ENCODE assay signal across 26 mouse cellular contexts in the genomic region with DNA sequence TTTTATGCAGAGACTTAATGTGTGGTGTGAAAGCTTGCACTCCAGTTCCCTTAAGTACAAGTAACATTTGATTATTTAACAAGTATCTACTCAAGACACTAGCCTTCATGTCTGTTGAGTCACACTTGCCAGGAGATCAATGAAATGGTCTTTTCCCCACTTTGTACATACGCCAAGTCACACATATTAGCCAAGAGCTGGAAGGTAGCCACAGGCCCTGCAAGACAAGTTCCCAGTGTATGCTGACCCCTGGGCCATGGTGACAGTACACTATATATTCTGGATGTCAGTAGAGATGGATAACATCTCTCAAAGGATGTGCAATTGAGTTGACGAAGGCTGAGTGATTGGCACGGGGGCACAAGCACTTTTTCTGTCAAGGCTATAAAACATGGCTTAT.
DNase-seq lines count a peak whose midpoint lies in the region; ATAC-seq and TF ChIP-seq lines count a peak whose summit lies in the region.
"Had no signal": no experiment of that assay in that cellular context is flagged by ENCODE, and none has a peak within 500 bp of the region (broad histone marks: within the 10 kb centered on the region; RNA-seq: fewer than 3 reads in every experiment).

No protein-coding gene starts in this region.

- no peak overlapping the region for H3K27ac ChIP-seq in liver, postnatal 0 days (ENCODE audit: low read depth)
- H3K27ac ChIP-seq in liver, embryonic 11.5 days (ENCODE audit: low read depth, low read length) = no peak overlapping the region
- H3K27ac ChIP-seq: heart, embryonic 15.5 days; hindbrain, embryonic 10.5 days; hindbrain, embryonic 13.5 days; intestine, embryonic 15.5 days had no signal

- ATAC-seq in liver, postnatal 0 days = 0 out of 2 replicates have a peak, but pooled peaks have one; percentile 29
- ATAC-seq in liver, embryonic 11.5 days (replicated peaks; ENCODE audit: low FRiP score) = no peak
- ATAC-seq: forebrain, embryonic 14.5 days; hindbrain, embryonic 16.5 days; intestine, embryonic 15.5 days; Patski had no signal

- no peaks in the 10 kb centered on the region for H3K4me1 ChIP-seq in liver, postnatal 0 days (ENCODE audit: insufficient read depth)
- no peaks in the 10 kb centered on the region for H3K4me1 ChIP-seq in liver, embryonic 11.5 days (replicated peaks; ENCODE audit: control insufficient read depth, insufficient read depth, low read length)
- H3K4me1 ChIP-seq: heart, embryonic 12.5 days; heart, embryonic 15.5 days; intestine, embryonic 15.5 days had no signal

- no peak overlapping the region for H3K4me2 ChIP-seq in liver, postnatal 0 days (ENCODE audit: low read depth, low read length)
- H3K4me2 ChIP-seq in liver, embryonic 11.5 days = no peak overlapping the region
- H3K4me2 ChIP-seq: heart, embryonic 12.5 days; heart, embryonic 15.5 days; hindbrain, embryonic 13.5 days; intestine, embryonic 15.5 days had no signal

- no peak overlapping the region for H3K4me3 ChIP-seq in liver, postnatal 0 days (ENCODE audit: low read depth, low read length)
- H3K4me3 ChIP-seq in liver, embryonic 11.5 days (ENCODE audit: low read depth, low read length) = no peak overlapping the region
- H3K4me3 ChIP-seq: heart, embryonic 12.5 days; heart, embryonic 15.5 days; hindbrain, embryonic 10.5 days; hindbrain, embryonic 13.5 days; intestine, embryonic 15.5 days had no signal

- no peaks in the 10 kb centered on the region for H3K36me3 ChIP-seq in liver, postnatal 0 days (replicated peaks; ENCODE audit: insufficient read depth, low read length)
- H3K36me3 ChIP-seq in liver, embryonic 11.5 days (ENCODE audit: control insufficient read depth, insufficient read depth, low read length) = no peaks in the 10 kb centered on the region
- H3K36me3 ChIP-seq: G1E; heart, embryonic 12.5 days; heart, embryonic 15.5 days; hindbrain, embryonic 10.5 days; hindbrain, embryonic 13.5 days; intestine, embryonic 15.5 days had no signal

- 74% methylated on average over 3 of the region's 3 CpGs for WGBS in liver, postnatal 0 days (ENCODE audit: insufficient replicate concordance)
- 80% methylated on average over 3 of the region's 3 CpGs for WGBS in liver, embryonic 11.5 days

- peak; percentile 3 for DNase-seq in adrenal gland, adult 8-10 months
- no peak for DNase-seq in adrenal gland, postnatal 4 days (ENCODE audit: low spot score in 2 of 2)
- no peak for DNase-seq in liver, postnatal 0 days
- DNase-seq in liver, embryonic 11.5 days (ENCODE audit: low spot score) = no peak
- peak; percentile 22 for DNase-seq in adrenal gland, postnatal 14 days
- DNase-seq in gonadal fat pad, adult 2 months (ENCODE audit: low read depth) = peak; percentile 77
- DNase-seq in layer of hippocampus, adult 9-11 months = no peak
- DNase-seq: B cell, adult 2 months; cerebellum, adult 11 months; cerebellum, adult 2 months; cerebellum, adult 9-11 months; cerebellum, postnatal 25 days; gastrocnemius, postnatal 25 days; heart, postnatal 10 days; heart, postnatal 36 days; kidney, adult 11 months had no signal

- no peaks in the 10 kb centered on the region for H3K9me3 ChIP-seq in liver, postnatal 0 days (ENCODE audit: low read length)
- no peaks in the 10 kb centered on the region for H3K9me3 ChIP-seq in liver, embryonic 11.5 days (ENCODE audit: control insufficient read depth, low read length)
- H3K9me3 ChIP-seq: heart, embryonic 12.5 days; heart, embryonic 15.5 days; hindbrain, embryonic 10.5 days; hindbrain, embryonic 13.5 days; intestine, embryonic 15.5 days had no signal

- H3K27me3 ChIP-seq in liver, postnatal 0 days (ENCODE audit: insufficient read depth, low read length) = no peaks in the 10 kb centered on the region
- H3K27me3 ChIP-seq in liver, embryonic 11.5 days (replicated peaks; ENCODE audit: control insufficient read depth, insufficient read depth, low read length) = no peaks in the 10 kb centered on the region
- H3K27me3 ChIP-seq: CH12.LX; heart, embryonic 12.5 days; heart, embryonic 15.5 days; hindbrain, embryonic 13.5 days; intestine, embryonic 15.5 days had no signal

- TF ChIP-seq EP300 in liver, postnatal 0 days (IDR thresholded peaks at IDR 0.05; ENCODE audit: low read depth) = no peak

- H3K9ac ChIP-seq in liver, postnatal 0 days (replicated peaks) = no peak overlapping the region
- no peak overlapping the region for H3K9ac ChIP-seq in liver, embryonic 11.5 days (ENCODE audit: low read depth, low read length)
- H3K9ac ChIP-seq: heart, embryonic 12.5 days; heart, embryonic 15.5 days; hindbrain, embryonic 13.5 days; intestine, embryonic 15.5 days had no signal

- TF ChIP-seq CTCF in liver, postnatal 0 days (IDR thresholded peaks at IDR 0.05; ENCODE audit: low read depth) = no peak

Comparison
In these comparisons a context has a peak if more than half of its experiments do, and no peak if none do; other contexts are left out.
1. DNase-seq: peak in adrenal gland, adult 8-10 months (single experiment), adrenal gland, postnatal 14 days (single experiment) and gonadal fat pad, adult 2 months (single experiment); none in adrenal gland, postnatal 4 days (0 of 2), liver, postnatal 0 days (single experiment), liver, embryonic 11.5 days (single experiment) and layer of hippocampus, adult 9-11 months (single experiment).